Mouse (Mus musculus): ENCODE results near the gene Elmod3.

The Elmod3 gene

DNA sequence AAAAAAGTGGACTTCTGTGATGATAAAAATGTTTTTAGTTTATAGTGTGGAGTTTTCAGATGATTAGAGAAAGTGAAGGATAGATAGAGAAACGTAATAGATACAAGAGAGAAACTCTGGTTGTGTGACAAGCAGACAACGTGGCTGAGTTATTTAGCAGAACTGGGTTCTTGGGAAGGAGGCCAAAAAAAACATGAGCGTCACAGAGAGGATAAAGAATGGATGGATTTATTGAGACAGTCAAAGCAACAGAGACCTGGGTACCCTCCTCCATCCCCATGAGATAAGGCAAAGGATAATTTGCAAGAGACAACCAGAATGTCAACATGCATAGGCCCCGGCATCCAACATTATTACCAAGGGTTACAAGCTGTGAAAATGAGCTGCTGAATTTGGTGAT, 12.0 kb upstream of the Elmod3 start:
- in situ Hi-C loops (cut with MboI) = no loop called here

DNA sequence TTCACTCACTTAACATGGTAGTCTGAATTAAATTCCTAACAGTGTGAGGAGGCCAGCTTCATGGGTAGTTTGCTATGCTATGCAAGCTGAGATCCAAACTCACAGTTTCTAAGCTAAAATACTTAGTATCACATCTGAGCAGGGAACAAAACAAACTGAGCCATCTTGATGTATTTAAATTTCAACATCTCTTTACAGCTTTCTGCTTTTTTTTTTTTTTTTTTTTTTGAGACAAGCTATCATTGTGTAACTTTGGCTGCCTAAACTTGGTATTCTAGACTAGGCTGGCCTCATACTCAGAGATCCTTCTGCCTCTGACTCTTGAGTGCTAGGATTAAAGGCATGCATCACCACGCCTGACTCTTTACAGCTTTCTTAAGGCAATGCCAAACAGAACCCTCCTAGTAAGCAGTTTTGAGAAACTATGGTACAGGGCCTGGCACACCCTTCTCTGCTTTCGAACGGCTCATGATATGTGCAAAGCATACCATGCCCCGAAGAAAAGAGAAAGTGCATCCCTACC, 10.5 kb upstream of the Elmod3 start:
- in situ Hi-C loops (cut with MboI) = no loop called here

DNA sequence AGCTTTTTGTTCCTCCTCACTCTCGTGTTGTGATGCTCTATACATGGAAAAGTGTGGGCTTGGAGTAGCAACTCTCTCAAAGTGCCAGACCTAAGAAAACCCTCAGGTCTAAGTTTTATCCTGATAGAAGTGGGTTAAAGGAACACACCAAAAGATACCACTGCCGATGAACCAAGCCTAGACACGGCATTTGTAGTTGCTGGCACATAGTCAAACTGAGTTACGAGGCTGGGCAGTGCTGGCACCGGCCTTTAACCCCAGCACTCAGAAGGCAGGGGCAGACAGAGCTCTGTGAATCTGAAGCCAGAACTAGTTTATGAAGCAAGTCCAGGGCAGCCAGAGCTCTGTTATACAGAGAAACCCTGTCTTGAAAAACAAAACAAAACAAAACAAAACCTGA, 9.5 kb upstream of the Elmod3 start:
- in situ Hi-C loops (cut with MboI) = no loop called here

DNA sequence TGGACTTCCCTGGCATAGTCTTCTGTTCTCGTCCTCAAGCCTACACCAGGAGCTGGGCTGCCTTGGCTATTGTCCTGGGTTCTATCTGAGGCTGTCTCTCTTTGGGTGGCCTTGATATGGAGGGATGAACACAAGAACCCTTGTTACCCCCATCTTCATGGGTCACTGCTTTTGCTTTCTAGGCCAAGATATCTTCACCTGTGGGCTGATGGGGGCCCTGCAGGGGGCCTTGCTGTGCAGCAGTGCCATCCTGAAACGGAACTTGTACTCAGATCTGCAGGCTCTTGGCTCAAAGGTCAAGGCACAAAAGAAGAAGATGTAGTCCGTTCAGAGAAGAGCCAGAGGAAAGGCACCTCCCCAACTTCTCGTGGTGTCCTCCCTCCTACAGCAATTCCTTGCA, 8.8 kb upstream of the Elmod3 start:
- in situ Hi-C loops (cut with MboI) = no loop called here

DNA sequence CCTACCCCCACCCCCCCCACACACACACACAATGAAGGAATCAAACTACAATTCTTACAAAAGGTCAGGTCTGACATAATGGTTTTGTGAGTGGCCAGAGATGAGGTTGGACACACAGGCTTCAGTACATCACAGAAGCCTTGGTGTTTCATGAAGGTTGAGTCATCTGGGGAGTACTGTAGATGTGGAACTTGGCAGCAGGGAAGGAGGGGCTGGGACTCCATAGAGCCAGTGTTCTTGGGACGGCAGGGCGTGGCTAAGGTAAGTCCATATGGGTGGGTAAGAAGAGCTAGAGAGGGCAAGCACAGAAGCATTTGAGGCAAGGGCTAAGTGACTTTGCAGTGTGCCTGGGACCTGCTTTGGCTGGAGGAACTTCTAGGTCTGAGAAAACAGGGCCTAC, 5.9 kb upstream of the Elmod3 start:
- in situ Hi-C loops (cut with MboI) = no loop called here

DNA sequence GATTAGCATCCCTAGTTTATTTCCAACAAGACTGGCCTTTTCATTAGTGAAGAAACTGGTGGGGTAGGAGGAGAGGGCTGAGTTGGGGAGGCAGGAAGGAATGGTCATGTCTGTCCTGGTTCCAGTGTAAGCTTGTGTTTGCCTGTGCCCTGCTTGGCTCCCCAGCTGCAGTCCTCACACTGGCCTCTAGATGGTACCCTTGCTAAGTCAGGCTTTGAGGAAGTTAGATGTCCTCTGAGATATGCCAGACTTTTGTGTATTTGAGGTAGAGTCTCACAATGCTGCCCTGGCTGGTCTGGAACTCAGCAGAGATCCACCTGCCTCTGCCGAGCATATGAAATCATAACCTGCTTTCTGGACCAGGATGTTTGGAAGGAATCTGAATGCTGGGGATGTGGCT, 3.5 kb upstream of the Elmod3 start:
- in situ Hi-C loops (cut with MboI) = no loop called here

DNA sequence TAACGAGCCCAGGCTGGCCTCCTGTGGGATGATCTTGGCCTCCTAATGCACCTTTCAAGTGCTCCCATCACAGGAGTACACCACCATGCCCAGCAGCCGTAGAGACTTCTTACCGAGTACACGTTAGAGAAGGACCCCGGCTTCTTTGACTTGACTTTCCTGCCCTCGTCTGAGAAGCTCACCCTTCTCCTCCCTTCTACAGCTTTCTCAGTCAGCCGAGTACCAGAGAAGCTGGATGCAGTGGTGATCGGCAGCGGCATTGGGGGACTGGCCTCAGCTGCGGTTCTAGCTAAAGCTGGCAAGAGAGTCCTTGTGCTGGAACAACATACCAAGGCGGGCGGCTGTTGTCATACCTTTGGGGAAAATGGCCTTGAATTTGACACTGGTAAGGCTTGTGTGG, 2.6 kb upstream of the Elmod3 start:
- in situ Hi-C loops (cut with MboI) = no loop called here

DNA sequence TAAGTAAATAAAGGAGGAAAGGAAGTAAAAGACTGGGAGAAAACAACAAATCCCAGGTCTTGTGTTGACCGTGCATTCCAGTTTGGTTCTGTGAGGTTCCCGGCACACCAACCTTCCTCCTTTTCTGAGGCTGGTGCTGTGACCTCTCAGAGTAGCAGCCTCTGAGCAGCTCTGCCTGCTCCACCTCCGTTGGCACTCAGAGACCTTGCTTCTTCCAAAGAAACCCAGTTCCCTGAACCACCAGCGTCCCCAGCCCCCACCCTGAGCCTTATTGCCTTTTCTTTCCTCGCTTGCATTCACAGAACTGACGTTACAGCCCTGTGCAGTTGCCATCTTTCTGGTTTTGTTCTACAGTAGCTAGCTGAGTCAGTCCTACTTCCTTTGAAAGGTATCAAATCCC, 2.0 kb upstream of the Elmod3 start:
- in situ Hi-C loops (cut with MboI) = no loop called here

DNA sequence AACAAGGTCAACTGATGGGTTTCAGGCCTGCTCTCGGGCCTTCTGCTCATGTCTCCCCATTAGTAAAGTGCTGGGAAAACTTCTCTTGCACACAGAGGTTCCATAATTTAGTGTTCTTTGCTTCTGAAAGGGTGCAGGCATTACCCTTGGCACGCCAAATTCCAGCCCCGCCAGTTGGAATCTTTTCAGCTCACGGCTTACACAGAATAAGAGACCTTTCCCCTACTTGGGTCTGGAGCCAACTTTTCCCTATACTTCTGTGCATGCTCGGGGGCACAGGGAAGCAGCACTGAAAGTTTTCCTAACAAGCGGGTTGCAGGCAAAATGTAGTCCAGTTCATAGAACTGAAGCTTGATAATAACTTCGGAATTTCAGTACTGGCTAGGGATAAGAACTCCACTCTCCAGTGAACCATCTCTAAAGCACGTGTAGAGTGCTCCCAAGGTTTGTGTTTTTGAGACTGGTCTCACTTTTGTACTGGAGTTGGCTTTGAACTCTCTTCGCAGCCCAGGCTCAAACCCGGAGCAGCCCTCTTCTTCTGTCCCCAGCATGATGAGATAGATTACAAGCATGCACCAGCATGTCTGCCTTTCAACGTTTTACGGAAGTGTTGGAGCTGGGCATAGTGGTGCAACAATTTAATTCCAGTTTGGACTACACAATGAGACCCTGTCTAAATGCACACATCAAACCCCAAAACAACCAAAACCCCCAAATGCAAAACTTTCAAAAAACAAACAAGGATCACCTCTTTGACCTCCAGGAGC, 761 bp upstream of the Elmod3 start:
- in situ Hi-C loops (cut with MboI) = no loop called here

DNA sequence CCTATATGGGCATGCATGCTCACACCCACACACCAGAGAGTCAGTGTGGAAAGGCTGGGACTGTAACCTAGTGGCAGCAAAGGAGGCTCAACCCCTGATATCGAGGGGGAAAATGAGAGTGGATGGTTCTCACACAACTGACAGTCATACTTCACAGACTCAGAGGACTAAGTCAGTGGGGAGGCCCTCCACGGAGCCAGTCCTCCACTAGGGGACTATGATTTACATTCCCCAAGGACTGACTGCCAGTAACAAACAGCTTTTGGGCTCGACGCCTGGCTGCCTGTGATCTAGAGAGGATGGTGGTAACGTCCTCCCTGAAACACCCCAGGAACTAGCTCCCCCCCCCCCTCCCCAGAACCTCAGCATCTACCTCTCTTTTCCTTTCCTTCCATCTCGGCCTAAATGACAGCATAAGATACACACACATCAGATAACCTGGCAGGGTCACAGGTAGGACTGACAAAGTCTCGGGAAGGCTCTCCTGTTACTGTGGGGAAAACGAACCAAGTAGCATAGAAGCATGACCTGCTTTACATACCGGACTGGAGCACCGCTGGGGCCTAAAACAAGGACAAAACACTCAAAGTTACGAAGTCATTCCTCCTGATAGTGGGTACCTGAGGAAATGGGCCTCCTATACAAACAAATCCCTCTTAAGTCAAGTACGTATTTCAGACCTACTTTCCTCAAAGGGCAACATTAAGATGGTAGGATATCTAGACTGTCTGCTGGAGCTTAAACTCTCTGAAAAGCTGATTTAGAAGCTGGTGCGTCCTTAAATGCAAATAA, 934 bp downstream of the Elmod3 start:
- in situ Hi-C loops (cut with MboI) = no loop called here

DNA sequence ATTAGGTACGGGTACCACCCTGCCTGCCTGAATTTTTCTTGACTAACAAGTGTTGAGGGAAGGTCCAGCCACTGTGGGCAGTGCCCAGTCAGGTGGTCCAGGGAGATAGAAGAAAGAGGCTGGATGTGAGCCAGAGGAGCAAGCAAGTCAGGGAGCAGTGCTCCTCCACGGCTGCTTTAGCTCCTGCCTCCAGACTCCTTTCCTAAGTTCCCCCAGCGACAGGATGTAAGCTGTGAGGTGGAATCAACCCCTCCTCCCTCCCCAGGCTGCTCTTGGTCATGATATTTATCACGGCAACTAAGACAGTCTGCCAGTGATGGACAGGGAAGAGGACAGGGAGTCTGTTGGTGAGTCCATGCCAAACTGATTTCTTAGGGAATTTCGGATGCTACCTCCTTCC, 4.3 kb downstream of the Elmod3 start:
- in situ Hi-C loops (cut with MboI) = no loop called here

DNA sequence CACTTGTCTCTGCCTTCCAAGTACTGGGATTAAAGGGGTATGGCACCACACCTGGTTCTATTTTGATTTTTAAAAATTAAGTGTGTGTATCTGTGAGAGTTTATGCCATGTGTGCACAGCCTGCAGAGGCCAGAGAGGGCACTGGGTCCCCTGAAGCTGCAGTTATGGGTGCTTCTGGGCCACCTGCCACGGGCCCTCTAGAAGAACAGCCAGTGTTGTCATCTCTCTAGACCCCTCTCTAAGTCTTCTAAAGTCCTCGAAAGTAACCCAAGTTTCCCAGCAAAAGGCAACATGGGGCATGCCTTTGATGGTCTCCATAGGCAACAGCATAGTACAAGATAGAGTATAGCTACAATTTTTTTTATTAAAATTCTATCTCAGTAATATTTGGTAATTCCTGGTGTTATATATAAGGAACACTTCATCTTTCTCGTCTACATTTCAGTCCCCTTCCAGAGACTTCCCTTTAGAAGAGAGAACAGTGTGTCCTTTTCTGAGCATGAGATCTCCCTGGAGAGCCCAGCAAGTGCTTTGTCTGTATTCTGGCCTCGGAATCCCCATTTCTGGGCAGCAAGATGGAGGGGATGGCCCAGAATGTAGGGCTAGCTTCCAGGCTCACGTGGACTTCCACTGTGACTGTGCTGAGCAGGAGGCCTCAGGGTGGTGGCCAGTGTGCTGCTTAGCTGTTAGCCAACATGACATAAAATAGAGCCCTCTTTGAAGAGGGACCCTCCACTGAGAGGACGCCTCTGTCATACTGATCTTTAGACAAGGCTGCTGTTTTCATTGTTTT, 5.0 kb downstream of the Elmod3 start:
- in situ Hi-C loops (cut with MboI) = no loop called here

DNA sequence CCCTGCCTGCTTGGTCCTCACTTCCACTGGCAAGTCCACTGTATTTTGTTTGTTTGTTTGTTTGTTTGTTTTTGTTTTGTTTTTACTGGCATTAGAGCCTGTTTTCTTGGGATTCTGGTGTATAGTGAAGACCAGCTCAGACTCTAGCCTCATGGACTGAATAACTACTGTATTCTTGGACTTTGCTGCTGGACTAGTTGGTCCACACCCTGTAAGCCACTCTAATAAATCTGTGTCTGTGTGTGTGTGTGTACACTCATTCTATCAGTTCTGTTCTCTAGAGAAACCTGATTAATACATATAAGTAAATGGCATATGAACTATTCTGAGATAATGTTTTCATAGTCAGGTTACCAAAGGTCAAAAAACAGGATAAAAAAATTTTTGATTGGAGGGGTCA, 8.1 kb downstream of the Elmod3 start:
- in situ Hi-C loops (cut with MboI) = no loop called here

DNA sequence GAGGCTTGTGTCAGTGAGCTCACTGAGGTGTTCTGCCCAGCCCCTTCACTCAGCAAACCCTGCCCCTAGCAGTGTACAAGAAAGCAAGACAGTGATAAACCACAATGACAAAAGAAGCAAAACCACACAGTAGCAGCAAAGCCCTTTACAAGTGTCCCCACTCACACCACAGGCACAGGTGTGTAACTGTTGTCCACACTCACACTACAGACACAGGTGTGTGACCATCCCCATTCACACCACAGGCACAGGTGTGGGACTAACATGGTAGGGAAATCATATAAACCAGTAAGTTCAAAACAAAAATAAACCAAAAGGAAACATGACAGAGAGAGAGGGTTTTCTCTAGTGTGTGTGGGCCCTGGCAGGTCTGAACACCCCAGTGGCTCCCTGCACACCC, 9.9 kb downstream of the Elmod3 start:
- in situ Hi-C loops (cut with MboI) = no loop called here

DNA sequence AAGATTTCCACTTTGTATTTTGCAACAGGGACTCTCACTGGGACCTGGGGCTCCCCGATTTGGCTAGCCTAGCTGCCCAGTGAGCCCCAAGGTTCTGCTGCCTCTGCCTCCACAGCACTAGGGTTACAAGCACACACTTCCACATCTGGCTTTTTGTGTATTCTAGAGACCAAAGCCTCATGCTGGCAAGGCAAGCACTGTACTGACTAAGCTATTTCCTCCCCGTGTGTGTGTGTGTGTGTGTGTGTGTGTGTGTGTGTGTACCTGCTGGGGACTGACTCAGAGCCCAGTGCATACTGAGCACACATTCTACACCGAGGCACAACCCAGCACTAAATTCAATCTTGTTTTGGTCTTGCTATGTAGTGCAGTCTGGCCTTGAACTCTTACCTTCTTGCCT, 11.5 kb downstream of the Elmod3 start:
- in situ Hi-C loops (cut with MboI) = no loop called here

DNA sequence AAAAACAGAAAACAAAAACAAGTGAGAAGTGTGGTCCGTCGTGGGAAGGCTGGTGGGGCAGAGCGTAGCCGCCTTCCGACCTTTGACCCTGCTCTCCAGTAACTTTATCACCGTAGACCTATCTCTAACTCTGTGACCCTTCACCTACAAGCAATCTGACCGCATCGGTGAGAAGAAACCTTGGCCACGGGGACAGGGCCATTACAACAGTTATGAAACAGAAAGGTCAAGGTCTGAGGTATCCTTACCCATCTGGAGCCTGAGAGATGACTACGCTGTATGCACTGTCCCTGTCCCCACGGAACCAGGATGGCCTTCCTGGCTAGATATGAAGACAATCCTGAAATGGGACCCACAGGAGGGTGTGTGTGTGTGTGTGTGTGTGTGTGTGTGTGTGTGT, 14.1 kb downstream of the Elmod3 start:
- in situ Hi-C loops (cut with MboI) = no loop called here

DNA sequence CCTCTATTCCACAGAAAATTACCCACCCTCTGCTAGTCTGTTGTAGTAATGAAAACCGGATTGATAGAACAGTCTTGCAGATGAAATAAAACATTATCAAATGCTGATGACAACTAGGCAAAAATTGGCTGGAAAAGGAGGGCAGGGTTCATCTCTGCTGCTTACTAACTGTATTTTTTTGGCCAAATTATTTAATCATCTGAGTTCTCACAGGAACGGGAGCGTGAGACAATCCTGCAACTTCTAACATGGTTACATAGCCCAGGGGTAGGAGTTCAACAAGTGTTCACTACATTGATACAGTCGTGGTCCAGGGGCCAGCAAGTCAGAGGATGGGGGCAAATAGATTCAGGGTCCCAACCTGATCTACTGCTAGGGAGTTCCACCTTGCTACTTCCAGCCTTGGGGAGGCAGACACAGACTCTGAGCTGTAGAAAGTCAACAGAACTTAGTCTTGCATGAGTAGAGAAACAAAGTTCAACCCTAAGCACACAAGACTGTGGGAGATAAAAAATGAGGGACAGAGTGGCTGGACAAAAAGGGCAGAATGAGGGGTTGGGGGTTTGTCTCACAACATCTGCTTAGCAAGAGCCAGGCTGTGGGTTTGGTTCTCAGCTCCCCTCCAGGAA, 14.9 kb downstream of the Elmod3 start:
- in situ Hi-C loops (cut with MboI) = no loop called here

DNA sequence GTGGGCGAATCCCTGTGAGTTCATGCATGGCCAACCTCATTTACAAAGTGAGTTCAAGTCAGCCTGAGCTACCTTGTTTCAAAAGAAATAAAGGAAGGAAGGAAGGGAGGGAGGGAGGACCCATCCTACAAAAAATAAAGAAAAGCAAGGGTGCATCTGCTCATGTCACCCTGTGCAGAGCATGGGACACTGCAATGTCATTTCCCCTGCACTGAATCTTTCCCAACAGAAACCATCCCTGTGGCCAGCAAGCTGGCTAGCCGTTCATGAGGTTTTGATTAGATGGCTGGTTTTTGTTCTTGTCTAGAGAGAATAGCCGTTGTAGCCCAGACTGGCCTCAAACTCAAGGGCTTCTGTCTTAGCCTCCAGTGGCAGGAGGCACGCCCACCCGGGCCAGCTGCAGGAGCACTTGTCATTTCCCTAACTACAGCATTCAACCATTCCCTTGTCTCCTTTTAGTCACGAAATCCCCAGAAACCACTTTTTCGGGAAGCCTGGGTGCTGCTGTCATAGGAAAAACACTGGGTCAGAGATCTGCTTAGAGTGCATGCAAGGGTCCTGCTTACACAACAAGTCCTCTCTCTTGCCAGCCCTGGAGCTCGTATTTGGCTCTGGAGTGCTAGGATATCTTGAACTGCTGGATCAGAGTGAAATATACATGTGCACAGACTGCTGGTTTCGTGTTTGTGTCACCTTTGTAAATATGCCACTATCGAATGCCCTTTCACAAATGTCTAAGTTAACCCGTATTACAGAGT, 16.4 kb downstream of the Elmod3 start:
- in situ Hi-C loops (cut with MboI) = no loop called here

DNA sequence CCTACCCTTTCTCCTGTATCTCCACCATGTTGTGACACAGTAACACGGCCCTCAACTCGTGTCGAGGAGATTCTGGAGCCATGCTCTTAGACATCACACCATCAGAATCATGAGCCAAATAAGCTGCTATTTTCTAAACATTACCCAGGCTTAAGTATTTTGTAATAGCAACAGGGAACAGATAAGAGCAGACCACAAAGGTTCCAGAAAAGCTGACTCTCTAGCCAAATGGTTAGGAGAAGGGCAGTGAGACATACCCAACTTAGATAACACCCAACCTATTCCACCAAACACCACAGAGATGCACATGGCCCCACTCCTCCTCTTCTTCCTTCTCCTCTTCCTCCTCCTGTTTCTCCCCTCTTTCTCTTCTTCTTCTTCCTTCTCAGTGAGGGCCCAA, 22.2 kb downstream of the Elmod3 start:
- in situ Hi-C loops (cut with MboI) = no loop called here

DNA sequence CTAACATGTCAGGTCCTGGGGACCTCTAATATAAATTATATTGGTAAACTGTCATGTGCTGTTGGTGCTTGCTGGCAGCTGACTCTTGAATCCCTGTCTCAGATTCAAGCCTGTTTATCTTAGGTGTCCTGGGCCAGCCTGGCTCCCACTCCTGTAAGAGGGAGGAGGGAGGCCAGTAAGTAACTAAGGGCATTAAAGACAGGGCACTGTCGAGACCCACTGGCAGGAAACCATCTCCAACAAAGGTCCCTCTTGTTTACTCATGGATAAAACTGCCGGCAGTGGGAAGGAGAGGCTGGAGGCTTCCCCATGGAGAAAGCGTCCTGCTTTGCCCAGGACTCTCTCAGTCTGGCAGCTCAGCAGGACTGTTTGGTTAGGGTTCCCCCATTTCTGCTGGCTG, 26.4 kb downstream of the Elmod3 start:
- in situ Hi-C loops (cut with MboI) = no loop called here

DNA sequence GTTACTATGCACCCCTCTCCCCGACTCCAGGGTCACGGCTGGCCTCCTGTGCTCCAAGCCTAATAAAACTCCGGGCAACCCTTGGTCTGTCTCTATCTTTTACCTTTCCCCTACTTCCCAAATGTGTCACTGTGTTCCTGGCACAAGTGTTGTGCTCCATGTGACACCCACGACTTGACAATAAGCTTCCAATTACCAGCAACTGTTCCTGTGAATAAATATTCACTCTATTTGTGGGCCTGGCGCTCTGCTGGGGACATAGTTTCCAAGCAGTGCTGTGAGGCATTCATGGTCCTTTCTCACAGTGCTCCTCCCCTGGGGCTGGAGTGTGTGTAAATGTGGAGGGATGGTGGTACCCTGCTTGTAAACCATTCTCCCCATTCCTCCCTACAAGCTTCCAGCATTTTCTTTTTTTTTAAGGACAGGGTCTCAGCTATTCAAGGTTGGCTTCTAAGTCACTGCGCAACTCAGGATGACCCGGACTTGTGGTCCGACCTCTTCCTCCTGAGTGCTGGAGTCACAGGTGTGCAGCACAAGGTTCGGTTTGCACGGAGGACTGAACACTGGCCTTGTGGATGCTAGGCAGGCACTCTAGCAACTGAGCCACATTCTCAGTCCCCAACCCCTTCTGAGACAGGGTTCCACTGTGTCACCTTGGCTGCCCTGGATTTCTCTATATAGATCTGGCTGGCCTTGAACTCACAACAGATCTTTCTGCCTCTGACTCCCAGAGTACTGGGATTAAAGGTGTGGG, 27.4 kb downstream of the Elmod3 start:
- in situ Hi-C loops (cut with MboI) = no loop called here

All from mature B cell (primary cell).